Mouse (Mus musculus): ENCODE measurements around the gene Rp2. TPM values are rescaled to one million over a fixed set of nuclear protein-coding genes. Genes with fewer than 3 reads are reported as not detected.
"Not testable (repeated sequence)": the region's sequence is repeated elsewhere in the genome, so short reads cannot be mapped to it uniquely, and the experiment has no call there.

The Rp2 gene
- polyA plus RNA-seq (2015; fragmentation: Nextera tagmentation; extraction: Ambion mirVana) = 19.2 and 21.9 TPM in 2 replicates

DNA sequence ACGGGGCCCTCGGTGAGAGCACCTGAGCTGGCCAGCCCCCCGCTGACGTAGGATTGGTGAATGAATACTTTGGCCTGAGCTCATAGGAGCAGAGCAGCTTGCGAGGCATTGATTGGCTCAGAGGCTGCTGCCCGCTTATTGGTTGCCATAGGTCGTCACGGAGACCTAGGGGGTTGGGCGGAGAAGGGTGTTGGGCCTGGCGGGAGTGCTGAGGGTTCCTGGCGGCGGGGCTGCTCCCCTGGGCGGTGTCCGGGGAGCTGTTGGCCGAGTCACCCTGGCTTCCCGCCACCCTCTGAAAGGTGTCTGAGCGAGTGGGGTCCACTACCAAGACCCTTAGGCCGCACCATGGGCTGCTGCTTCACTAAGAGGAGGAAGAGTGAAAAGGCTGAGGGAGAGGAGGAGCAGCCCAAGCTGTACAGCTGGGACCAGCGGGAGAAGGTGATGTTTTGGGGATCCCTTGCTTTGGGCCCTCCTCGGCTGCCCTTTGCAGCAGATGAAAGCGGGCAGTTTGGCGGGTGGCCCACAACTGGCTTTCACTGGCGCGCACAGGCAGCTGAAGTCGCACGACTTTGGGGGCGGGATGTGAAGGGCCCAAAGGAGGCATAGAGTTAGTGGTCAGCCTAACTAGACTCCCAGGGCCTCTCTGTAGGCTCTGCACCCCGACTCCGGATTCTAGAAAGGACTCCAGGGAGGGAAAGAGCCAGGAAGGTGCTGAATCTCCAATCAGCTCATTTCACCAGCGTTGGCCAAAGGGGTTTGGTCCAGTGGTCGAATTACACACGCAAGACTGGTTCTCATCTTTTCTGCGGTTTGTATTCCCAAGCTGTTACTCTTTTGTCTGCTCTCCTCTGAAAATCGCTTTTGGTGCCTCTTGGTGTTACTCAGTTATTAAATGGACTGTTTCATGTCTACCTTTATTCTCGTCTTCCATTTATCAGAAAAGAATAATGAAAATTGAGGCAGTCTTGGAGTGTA is at the start of gene Rp2:
TSS of gene Rp2 (plus strand) at position 91 of the 975 bp plus-strand sequence.
- no peaks in the 10 kb centered on the region for H3K9me3 ChIP-seq
- WGBS = 15% methylated on average over 35 of the region's 35 CpGs
- no peaks in the 10 kb centered on the region for H3K36me3 ChIP-seq
- H3K27ac ChIP-seq = peak within 1 kb of the TSS; percentile 61
- peak; percentile 100 for ATAC-seq (ENCODE audit: insufficient read depth, low FRiP score, low read depth)
- peak within 1 kb of the TSS; percentile 44 for H3K9ac ChIP-seq
- no peaks in the 10 kb centered on the region for H3K27me3 ChIP-seq (replicated peaks)
- H3K4me1 ChIP-seq = no peaks in the 10 kb centered on the region
- H3K4me3 ChIP-seq (replicated peaks) = peak within 1 kb of the TSS; percentile 61
- H3K4me2 ChIP-seq = peak within 1 kb of the TSS; percentile 49

DNA sequence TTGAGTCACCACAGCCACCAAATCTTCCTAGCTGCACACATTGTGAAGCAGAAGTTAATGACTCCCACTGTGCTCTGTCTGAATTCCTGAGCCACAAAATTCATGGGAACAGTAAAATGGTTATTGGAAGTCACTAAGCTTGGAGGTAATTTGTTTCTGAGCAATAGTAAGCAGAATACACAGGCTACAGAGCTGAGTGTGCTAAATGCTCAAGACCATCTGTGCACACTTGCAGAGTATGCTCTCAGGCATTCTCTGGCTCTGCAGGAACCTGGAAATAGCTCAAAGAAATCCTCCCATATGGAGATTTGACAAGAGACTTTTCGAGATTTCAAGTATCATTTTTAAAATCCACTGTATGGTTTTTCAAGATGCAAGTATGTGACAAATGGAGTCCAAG is 31.5 kb upstream of the Rp2 start:
- Histone ChIP-seq H3K27me3 (replicated peaks) (no peaks in the 10 kb centered on the region), H3K27ac (no peak overlapping the region), H3K4me3 (replicated peaks) (no peak overlapping the region), H3K9me3 (no peaks in the 10 kb centered on the region), H3K36me3 (no peaks in the 10 kb centered on the region), H3K9ac (no peak overlapping the region), H3K4me2 (no peak overlapping the region), H3K4me1 (no peaks in the 10 kb centered on the region)
- ATAC-seq (ENCODE audit: insufficient read depth, low FRiP score, low read depth) = no peak
- WGBS = 47% methylated on average over 1 of the region's 1 CpGs

DNA sequence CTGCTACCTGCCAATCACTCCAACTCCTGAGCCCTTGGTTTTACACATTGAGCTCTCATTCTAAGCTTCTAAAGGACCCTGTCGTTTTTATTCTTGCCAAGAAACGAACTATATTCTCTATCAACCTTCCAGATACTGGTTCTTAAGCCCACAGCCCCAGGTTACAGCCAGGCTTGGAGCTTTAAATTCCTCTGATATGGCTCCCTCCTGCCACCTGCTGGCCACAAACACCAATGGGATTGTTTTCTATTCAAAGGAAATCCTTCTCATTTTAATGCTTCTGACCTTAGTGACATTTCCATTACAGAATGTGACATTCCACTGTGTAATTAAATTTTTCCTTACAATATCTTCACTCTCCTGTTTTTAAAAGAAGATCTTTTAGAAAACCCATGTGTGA is 28.6 kb upstream of the Rp2 start:
- H3K4me2 ChIP-seq = no peak overlapping the region
- H3K27me3 ChIP-seq (replicated peaks) = no peaks in the 10 kb centered on the region
- H3K9ac ChIP-seq = no peak overlapping the region
- H3K27ac ChIP-seq = no peak overlapping the region
- H3K4me1 ChIP-seq = no peaks in the 10 kb centered on the region
- no peak overlapping the region for H3K4me3 ChIP-seq (replicated peaks)
- H3K9me3 ChIP-seq = no peaks in the 10 kb centered on the region
- no peaks in the 10 kb centered on the region for H3K36me3 ChIP-seq
- WGBS = 16% methylated on average over 2 of the region's 2 CpGs
- no peak for ATAC-seq (ENCODE audit: insufficient read depth, low FRiP score, low read depth)

DNA sequence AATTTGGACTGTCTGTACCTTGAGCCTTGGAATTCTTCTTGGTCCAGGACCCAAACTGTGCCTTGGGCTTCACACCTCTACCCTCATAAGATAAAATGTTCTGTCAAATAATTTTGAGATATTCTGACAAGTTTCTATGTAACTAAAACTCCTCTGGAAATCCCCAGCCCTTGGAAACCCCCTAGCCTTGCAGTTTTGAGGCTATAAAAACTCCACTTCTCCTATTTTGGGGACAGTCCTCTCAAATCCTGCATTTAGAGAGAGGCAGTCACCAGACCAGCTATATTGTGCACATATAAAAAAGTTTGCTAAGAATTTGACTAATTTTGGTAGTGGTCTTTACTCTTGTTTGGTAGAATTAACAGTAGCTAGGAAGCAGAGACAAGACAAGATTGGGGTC is 19.3 kb upstream of the Rp2 start:
- Histone ChIP-seq H3K36me3 (no peaks in the 10 kb centered on the region), H3K9ac (no peak overlapping the region), H3K27ac (no peak overlapping the region), H3K9me3 (no peaks in the 10 kb centered on the region), H3K4me3 (replicated peaks) (no peak overlapping the region), H3K4me1 (no peaks in the 10 kb centered on the region), H3K4me2 (no peak overlapping the region), H3K27me3 (replicated peaks) (no peaks in the 10 kb centered on the region)
- ATAC-seq (ENCODE audit: insufficient read depth, low FRiP score, low read depth) = no peak

DNA sequence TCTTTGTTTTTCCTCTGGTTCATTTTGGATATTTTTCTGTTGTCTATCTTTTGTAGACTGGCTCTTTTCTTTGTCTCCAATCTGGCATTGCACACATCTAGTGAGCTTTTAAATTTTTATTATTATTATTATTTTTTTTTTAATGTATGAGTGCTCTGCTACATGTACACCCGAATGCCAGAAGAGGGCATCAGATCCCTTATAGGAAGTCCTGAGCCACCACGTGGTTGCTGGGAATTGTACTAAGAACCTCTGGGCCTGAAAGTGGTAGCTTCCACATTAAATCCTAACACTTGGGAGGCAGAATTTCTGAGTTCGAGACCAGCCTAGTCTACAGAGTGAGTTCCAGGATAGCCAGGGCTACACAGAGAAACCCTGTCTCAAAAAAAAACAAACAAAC is 17.9 kb upstream of the Rp2 start:
- Histone ChIP-seq H3K9ac (no peak overlapping the region), H3K27ac (no peak overlapping the region), H3K4me1 (no peaks in the 10 kb centered on the region), H3K36me3 (no peaks in the 10 kb centered on the region), H3K27me3 (replicated peaks) (no peaks in the 10 kb centered on the region), H3K4me3 (replicated peaks) (no peak overlapping the region), H3K4me2 (no peak overlapping the region), H3K9me3 (no peaks in the 10 kb centered on the region)
- ATAC-seq (ENCODE audit: insufficient read depth, low FRiP score, low read depth) = no peak
- WGBS = 62% methylated on average over 3 of the region's 3 CpGs

DNA sequence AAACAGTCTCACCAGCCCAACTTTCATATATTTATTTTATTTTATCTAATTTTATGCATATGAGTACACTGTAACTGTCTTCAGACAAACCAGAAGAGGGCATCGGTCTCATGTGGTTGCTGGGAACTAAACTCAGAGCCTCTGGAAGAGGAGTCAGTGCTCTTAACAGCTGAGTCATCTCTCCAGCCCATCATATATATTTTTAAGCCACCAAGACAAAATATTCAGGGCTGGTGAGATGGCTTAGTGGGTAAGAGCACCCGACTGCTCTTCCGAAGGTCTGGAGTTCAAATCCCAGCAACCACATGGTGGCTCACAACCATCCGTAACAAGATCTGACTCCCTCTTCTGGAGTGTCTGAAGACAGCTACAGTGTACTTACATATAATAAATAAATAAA is 14.0 kb upstream of the Rp2 start:
- not testable (repeated sequence) for H3K27me3 ChIP-seq (replicated peaks); H3K4me2 ChIP-seq; H3K9ac ChIP-seq; H3K4me3 ChIP-seq (replicated peaks); H3K36me3 ChIP-seq; H3K9me3 ChIP-seq; ATAC-seq (ENCODE audit: insufficient read depth, low FRiP score, low read depth); H3K4me1 ChIP-seq; H3K27ac ChIP-seq
- 89% methylated on average over 4 of the region's 4 CpGs for WGBS

DNA sequence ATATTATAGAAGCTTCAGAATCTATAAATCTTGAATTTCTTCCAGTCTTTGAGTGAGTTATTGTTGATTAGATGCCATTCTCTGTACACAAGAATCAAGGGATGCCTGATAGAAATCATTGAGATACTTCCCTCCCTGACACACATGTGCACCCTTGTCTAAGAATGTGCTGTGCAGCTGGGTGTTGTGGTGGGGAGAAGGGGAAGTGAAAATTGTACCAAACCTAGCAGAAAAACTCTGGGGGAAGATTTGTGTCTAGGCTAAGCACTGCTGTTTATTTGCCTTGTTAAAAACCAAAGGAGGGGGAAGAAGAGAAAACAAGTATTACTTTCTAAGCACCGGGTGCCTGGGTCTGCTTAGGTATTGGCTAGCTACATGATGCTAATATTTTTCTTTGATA is 9.0 kb upstream of the Rp2 start:
- H3K4me2 ChIP-seq = no peak overlapping the region
- no peaks in the 10 kb centered on the region for H3K4me1 ChIP-seq
- no peak overlapping the region for H3K27ac ChIP-seq
- no peaks in the 10 kb centered on the region for H3K36me3 ChIP-seq
- 86% methylated on average over 1 of the region's 1 CpGs for WGBS
- H3K27me3 ChIP-seq (replicated peaks) = no peaks in the 10 kb centered on the region
- no peaks in the 10 kb centered on the region for H3K9me3 ChIP-seq
- H3K4me3 ChIP-seq (replicated peaks) = no peak overlapping the region
- H3K9ac ChIP-seq = no peak overlapping the region
- ATAC-seq (ENCODE audit: insufficient read depth, low FRiP score, low read depth) = no peak

DNA sequence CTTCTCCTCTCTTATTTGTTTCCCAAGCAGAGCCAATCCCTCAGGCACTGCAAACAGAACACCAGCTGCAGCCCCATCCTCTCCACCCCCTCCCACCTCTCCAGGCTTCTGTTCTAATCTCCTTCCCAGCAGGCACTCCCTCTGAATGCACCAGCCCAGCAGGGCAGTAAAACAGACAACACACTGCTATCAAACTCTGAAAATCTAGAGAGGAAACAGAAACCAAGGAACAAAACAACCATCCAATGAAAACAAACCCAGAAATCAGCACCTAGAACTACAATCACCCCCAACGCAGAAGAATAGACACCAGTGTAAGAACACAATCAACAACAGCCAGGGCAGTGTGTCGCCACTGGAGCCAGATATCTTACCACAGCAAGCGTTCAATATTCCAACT is 8.0 kb upstream of the Rp2 start:
- Histone ChIP-seq H3K9me3 (no peaks in the 10 kb centered on the region), H3K4me2 (no peak overlapping the region), H3K36me3 (no peaks in the 10 kb centered on the region), H3K27me3 (replicated peaks) (no peaks in the 10 kb centered on the region), H3K4me3 (replicated peaks) (no peak overlapping the region), H3K4me1 (no peaks in the 10 kb centered on the region), H3K27ac (no peak overlapping the region), H3K9ac (no peak overlapping the region)
- 36% methylated on average over 3 of the region's 3 CpGs for WGBS
- no peak for ATAC-seq (ENCODE audit: insufficient read depth, low FRiP score, low read depth)

DNA sequence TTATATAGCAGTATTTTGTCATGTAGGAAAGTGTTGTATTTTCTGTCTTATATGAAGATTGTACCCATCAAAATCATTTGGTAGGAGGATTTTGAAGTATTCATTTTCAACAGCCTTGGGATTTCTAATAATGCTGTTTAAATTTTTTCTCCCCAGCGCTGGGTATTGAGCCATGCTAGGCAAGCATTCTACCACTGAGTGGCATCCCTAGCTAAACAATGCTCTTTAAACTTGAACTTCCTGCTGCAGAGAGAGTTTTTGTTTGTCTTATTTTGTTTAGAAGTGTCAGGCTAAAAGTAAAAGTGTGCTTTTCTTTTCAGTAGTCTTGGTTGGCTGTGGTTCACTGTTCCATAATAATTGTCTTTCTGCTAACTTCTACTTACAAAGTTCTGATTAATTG is 1.8 kb downstream of the Rp2 start:
- no peaks in the 10 kb centered on the region for H3K9me3 ChIP-seq
- ATAC-seq (ENCODE audit: insufficient read depth, low FRiP score, low read depth) = no peak
- peak overlapping the region; percentile 13; the same call in 1 of the 2 replicates for H3K4me2 ChIP-seq
- 42% methylated on average over 1 of the region's 1 CpGs for WGBS
- no peaks in the 10 kb centered on the region for H3K4me1 ChIP-seq
- H3K9ac ChIP-seq = no peak overlapping the region
- H3K4me3 ChIP-seq (replicated peaks) = no peak overlapping the region
- no peak overlapping the region for H3K27ac ChIP-seq
- H3K36me3 ChIP-seq = no peaks in the 10 kb centered on the region
- no peaks in the 10 kb centered on the region for H3K27me3 ChIP-seq (replicated peaks)

DNA sequence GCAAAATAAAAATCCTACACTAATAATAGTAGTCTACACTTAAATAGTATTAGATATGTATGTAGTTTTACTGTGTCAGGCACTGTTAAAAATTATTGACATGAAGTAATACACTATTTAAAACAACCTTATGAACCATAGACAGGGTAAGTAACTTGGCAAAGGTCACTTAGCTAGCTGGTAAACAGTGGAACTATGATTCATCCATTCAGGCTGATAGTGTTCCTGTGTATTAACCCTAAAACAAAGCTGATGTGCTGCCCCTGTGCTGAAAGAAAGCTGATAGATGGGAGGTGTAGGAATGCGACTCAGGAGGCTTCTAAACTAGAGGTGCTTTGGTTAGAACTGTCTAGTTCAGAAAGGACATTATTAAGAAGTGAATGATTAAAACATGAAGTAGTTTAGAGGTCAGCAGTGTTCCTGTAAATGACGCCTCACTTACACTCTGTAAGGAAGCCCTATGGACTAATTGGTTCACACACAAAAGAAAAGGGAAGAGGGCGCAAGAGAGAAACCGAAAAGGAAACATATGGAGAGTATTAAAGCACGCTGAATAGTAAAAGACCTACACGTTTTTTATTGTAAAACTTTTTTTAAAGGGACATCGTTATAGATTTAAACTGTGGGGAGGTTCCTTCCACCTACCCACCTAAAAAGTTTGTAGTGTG is 15.2 kb downstream of the Rp2 start:
- no peak for ATAC-seq (ENCODE audit: insufficient read depth, low FRiP score, low read depth)
- H3K4me2 ChIP-seq = no peak overlapping the region
- no peaks in the 10 kb centered on the region for H3K9me3 ChIP-seq
- H3K27ac ChIP-seq = no peak overlapping the region
- 69% methylated on average over 7 of the region's 7 CpGs for WGBS
- H3K9ac ChIP-seq = no peak overlapping the region
- no peaks in the 10 kb centered on the region for H3K4me1 ChIP-seq
- no peaks in the 10 kb centered on the region for H3K36me3 ChIP-seq
- H3K4me3 ChIP-seq (replicated peaks) = no peak overlapping the region
- no peaks in the 10 kb centered on the region for H3K27me3 ChIP-seq (replicated peaks)

DNA sequence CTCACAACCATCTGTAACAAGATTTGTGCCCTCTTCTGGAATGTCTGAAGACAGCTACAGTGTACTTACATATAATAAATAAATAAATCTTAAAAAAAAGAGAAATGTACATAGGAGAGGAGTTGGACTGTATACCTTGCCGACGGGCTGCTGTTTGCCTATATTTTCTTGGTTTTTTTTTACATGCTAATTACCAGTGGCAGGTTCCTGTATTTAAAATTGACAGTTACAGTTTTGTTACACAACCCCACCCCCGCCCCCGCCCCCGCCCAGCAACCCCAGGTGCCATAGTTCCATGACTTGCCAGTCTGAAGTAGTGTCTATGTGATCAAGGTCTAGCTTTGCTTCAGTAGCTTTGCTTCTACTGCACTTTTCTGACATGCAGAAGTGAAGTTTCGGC is 18.0 kb downstream of the Rp2 start:
- H3K9me3 ChIP-seq = no peaks in the 10 kb centered on the region
- no peak overlapping the region for H3K27ac ChIP-seq
- no peak overlapping the region for H3K4me3 ChIP-seq (replicated peaks)
- no peaks in the 10 kb centered on the region for H3K27me3 ChIP-seq (replicated peaks)
- no peak for ATAC-seq (ENCODE audit: insufficient read depth, low FRiP score, low read depth)
- no peaks in the 10 kb centered on the region for H3K36me3 ChIP-seq
- no peaks in the 10 kb centered on the region for H3K4me1 ChIP-seq
- WGBS = 89% methylated on average over 6 of the region's 6 CpGs
- no peak overlapping the region for H3K4me2 ChIP-seq
- H3K9ac ChIP-seq = no peak overlapping the region

DNA sequence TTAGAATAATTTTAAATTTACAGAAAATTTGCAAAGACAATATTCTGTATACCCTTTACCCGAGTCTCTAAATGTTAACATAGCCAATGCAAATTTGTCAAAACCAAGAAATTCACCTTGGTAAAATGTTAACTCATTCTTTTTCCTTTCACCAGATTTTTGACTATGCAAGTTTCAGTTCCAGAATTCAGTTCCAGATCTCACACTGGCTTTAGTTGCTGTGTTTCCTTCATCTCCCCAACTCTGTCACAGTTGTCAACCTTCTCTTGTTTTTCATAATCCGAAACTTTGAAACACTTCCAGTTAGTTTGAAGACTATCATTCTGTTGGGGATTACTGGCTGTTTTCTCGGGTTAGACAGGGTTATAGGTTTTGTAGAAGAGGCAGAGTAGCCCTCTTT is 22.7 kb downstream of the Rp2 start:
- Histone ChIP-seq H3K9me3 (no peaks in the 10 kb centered on the region), H3K36me3 (no peaks in the 10 kb centered on the region), H3K9ac (no peak overlapping the region), H3K4me1 (no peaks in the 10 kb centered on the region), H3K4me2 (no peak overlapping the region), H3K4me3 (replicated peaks) (no peak overlapping the region), H3K27ac (no peak overlapping the region), H3K27me3 (replicated peaks) (no peaks in the 10 kb centered on the region)
- no peak for ATAC-seq (ENCODE audit: insufficient read depth, low FRiP score, low read depth)
- 76% methylated on average over 3 of the region's 3 CpGs for WGBS
